Mouse (Mus musculus): Measurements from ENCODE around the gene Phactr3.

Phactr3 gene

GRCm38 (mm10) chr2:178257117-178257825 is 138.5 kb downstream of the Phactr3 start:
- DNase-seq (ENCODE audit: low spot score) = no peak

GRCm38 (mm10) chr2:178257986-178258555 is 139.3 kb downstream of the Phactr3 start:
- no peak for DNase-seq (ENCODE audit: low spot score)

GRCm38 (mm10) chr2:178263055-178263454 is 144.3 kb downstream of the Phactr3 start:
- DNase-seq (ENCODE audit: low spot score) = no peak

GRCm38 (mm10) chr2:178264389-178264788 is 145.6 kb downstream of the Phactr3 start:
- peak; percentile 31 for DNase-seq (ENCODE audit: low spot score)

GRCm38 (mm10) chr2:178265454-178265853 is 146.7 kb downstream of the Phactr3 start:
- no peak for DNase-seq (ENCODE audit: low spot score)

- no peak for DNase-seq (ENCODE audit: low spot score)
Observed at GRCm38 (mm10) chr2:178270794-178271193, 152.0 kb downstream of the Phactr3 start.

- no peak for DNase-seq (ENCODE audit: low spot score)
Observed at GRCm38 (mm10) chr2:178272350-178272749, 153.6 kb downstream of the Phactr3 start.

- no peak for DNase-seq (ENCODE audit: low spot score)
Observed at GRCm38 (mm10) chr2:178274126-178274525, 155.4 kb downstream of the Phactr3 start.

GRCm38 (mm10) chr2:178277206-178277605 is 158.4 kb downstream of the Phactr3 start:
- peak; percentile 4 for DNase-seq (ENCODE audit: low spot score)

- DNase-seq (ENCODE audit: low spot score) = no peak
Observed at GRCm38 (mm10) chr2:178281183-178281582, 162.4 kb downstream of the Phactr3 start.

- no peak for DNase-seq (ENCODE audit: low spot score)
Observed at GRCm38 (mm10) chr2:178287285-178287684, 168.5 kb downstream of the Phactr3 start.

GRCm38 (mm10) chr2:178288666-178289065 is 169.9 kb downstream of the Phactr3 start:
- no peak for DNase-seq (ENCODE audit: low spot score)

- DNase-seq (ENCODE audit: low spot score) = no peak
Observed at GRCm38 (mm10) chr2:178303453-178304187, 184.8 kb downstream of the Phactr3 start.

GRCm38 (mm10) chr2:178304188-178304529 is 185.4 kb downstream of the Phactr3 start:
- DNase-seq (ENCODE audit: low spot score) = no peak

GRCm38 (mm10) chr2:178304669-178305068 is 185.9 kb downstream of the Phactr3 start:
- DNase-seq (ENCODE audit: low spot score) = no peak

GRCm38 (mm10) chr2:178313539-178313938 is 194.8 kb downstream of the Phactr3 start:
- no peak for DNase-seq (ENCODE audit: low spot score)

GRCm38 (mm10) chr2:178316281-178316680 is 197.5 kb downstream of the Phactr3 start:
- no peak for DNase-seq (ENCODE audit: low spot score)

GRCm38 (mm10) chr2:178319766-178320165 is 201.0 kb downstream of the Phactr3 start:
- no peak for DNase-seq (ENCODE audit: low spot score)

- DNase-seq (ENCODE audit: low spot score) = no peak
Observed at GRCm38 (mm10) chr2:178321271-178321670, 202.5 kb downstream of the Phactr3 start.

- no peak for DNase-seq (ENCODE audit: low spot score)
Observed at GRCm38 (mm10) chr2:178324410-178324809, 205.6 kb downstream of the Phactr3 start.

GRCm38 (mm10) chr2:178324818-178325217 is 206.0 kb downstream of the Phactr3 start:
- no peak for DNase-seq (ENCODE audit: low spot score)

- DNase-seq (ENCODE audit: low spot score) = no peak
Observed at GRCm38 (mm10) chr2:178326067-178326466, 207.3 kb downstream of the Phactr3 start.
